Mouse (Mus musculus): ENCODE data around the gene Slc25a25.
"Not testable (repeated sequence)": the region's sequence is repeated elsewhere in the genome, so short reads cannot be mapped to it uniquely, and the experiment has no call there.

Gene Slc25a25

DNA sequence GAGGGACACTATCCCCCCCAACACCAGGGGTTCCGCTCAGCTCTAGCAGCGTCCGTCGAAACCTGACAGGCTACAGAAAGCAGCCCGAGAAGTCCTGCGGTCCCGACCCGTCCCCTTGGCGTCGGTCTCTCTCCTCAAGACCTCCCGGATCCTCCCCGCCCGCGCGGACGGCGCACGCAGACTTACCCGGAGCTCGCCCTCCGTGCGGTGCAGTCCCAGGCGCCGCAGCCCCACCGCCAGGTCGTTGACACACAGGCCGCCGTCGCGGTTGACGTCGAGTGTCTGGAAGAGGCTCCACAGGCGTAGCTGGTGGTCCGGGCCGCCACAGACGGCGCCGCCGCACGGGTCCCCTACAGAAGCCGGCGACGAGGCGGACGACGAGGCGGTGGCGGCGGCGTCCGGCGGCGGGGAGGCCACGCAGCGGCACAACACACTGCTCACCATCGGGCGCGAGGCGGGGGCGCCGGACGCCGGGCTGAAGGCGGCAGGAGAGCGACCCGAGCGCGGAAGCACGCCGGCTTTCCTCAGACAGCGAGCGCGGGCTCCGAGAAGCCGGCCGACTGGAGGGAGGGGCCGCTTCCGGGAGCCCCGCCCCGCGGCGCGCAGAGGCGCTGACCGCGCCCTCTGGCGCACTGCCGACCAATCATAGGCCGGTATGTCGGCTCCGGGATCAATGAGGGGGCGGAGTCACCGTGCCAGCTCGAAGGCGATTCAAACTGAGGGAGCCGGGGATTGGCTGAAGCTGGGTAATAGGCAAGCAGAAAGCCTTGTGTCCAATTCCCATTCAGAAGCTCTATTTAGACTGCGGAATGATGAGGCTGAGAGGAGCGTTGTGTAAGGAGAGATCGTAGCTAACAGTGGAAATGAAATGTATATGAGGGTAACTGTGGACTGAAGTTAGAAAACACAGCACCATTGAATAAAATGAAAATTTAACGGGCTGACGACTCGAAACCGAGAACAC is at the start of gene Slc25a25:
TSS of gene Slc25a25 (minus strand) at position 565 of the 964 bp plus-strand sequence.
- peak; percentile 98 for DNase-seq

DNA sequence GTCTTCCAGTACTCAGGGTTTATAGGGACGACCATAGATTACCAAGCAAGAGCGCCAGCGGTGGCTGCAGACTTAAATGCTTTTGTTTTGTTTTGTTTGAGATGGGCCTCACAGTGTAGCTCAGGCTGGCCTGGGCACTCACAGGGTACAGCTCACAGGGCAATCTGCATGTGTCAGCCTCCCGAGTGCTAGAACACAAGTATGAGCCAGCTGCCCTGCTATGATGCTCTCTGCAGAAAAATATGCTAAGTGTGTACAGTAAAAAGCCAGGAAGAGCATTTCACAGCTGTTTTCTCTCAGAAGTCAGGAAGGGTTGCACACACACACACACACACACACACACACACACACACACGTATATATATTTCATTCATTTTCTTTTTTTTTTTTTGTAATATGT is 49.2 kb upstream of the Slc25a25 start:
- DNase-seq, result no peak

DNA sequence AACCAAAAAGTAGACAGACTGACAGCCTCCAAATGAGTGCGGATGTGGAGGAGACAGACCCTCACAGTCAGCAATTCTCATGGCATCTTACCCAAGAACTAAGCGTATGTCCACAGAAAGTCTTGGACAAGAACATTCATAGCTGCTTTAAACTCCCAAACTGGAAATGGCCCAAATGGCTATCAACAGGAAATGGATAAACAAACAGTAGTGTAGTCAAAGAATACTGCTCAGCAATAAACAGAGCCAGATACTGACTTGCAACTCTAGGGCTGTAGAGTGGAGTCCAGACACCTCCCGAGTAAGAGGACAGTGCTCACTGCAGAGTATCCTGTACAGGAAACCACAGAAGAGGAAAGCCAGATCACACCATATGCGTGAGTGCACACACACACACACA is 48.1 kb upstream of the Slc25a25 start:
- no peak for DNase-seq

DNA sequence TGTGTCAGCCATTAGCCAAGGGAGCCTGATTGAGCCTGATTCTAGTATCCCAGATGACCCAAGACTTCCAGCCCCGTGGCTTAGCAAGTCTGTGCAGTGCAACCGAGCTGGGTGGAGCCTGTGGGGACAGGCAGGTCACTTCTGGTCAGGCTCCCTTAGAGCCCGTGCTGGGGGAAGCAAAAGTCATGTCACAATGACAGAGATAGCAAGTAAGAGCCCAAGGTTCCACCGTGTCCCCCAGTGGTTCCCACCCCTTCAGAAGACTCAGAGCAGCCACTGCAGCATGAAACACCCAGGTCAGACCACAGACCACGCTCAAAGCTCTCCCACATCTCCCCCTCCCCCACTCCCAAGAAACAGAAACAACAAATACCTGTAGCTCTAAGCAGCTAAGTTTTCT is 44.9 kb upstream of the Slc25a25 start:
- DNase-seq, result no peak

DNA sequence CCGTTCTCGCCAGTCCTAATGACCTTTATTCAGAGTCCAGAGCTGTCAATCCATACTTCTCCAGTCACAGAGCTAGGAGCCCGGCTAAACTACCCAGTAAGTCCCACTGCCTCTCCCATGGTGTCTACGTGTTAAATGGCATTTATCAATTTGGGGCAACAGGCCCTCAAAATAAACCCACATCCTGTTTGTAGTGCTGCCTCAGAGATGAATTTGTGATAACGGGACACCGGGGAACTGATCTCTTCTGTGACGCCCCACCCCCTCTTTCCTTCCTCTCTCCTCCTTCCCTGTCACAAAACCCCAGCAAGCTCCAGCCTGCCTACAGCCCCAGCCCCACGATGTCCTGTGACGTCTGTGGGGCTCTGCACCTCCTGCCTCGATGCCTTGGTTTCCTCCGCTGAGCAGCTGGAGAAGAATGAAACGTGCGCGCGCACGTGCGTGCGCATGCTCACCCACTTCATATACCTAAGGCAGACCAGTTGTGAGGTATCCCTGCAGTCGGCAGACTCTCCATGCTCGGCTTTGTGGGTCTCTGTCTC is 44.0 kb upstream of the Slc25a25 start:
- no peak for DNase-seq

DNA sequence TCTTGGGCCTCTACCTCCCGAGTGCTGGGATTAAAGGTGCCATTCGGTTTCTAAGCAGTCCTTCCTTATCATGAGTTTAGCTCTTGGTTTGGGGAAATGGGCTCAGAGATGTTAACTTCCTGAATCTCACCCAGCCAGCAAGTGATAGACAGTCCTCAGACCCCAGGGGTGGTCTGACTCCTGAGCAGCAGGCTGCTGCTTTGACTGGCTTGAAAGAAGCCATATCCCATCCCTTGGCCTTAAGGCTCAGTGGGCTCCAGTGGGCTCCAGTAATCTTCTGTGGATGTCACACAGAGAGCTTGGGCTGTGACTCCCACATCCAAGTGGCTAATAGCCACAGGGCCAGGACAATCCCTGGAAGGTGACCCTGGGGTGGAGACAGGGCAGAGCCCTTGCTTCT is 43.3 kb upstream of the Slc25a25 start:
- no peak for DNase-seq

DNA sequence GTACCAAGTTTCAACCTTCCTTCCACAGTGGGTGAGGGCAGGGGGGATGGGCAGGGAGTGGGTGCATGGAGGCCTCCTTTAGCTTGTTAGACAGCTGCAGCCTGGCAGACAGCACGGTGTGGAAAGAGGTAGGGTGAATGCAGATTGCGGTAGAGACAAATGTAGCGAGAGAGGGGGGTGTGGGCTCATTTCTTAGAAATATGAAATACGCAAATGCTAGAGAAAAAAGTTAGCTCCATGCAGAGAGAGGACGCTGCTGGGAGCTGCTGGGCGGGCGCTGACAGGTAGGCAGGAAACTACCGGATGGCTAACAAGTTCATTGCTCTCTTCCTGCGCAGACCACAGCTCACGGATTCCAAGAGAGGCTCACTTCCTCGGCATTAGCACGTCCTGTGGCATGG is 42.1 kb upstream of the Slc25a25 start:
- DNase-seq, result no peak

DNA sequence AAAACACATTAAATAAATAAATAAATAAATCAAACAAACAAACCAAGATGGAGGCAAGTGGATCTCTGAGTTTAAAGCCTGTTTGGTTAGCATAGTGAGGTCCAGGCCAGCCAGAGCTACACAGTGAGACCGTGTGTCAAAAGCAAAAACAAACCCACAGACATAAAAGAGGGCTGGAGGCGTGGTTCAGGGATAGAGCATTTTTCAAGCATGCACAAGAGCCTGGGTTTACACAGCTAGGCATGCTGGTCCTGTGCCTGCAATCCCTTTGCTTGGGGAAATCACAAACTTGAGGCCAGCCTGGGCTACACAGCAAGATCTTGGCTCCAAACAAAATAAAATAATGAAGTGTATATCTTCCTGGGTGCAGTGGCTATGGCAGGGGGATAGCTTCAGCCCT is 41.4 kb upstream of the Slc25a25 start:
- DNase-seq, result no peak

DNA sequence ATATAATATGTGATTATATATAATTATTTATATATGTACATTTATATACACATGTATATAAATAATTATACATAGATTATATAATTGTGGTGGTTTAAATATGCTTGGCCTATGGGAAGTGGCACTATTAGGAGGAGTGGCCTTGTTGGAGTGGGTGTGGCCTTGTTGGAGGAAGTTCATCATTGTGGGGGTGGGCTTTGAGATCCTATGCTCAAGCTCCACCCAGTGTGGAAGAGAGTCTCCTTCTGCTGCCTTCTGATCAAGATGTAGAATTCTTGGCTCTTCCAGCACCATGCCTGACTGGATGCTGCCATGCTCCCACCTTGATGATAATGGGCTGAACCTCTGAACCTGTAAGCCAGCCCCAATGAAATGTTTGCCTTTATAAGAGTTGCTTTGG is 39.5 kb upstream of the Slc25a25 start:
- not testable (repeated sequence) for DNase-seq

DNA sequence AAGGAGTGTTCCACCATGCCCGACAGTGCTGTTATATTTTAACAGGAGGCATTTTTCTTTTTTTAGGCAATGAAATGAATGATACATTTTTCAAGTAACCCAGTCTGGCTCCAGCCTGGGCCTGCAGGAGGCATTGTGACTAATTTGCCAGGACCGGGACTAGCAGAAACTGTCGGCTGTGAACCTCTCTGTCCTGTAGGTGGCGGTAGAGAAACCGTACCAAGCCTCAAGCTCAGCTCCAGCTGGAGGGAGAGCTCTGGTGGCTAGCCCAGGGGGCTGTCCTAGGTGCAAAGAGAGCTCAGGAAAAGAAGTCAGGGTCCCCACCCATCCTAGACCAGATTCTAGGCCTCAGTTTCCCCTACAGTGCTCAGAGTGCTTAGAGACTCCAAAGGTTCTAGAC is 37.4 kb upstream of the Slc25a25 start:
- peak; percentile 70 for DNase-seq

DNA sequence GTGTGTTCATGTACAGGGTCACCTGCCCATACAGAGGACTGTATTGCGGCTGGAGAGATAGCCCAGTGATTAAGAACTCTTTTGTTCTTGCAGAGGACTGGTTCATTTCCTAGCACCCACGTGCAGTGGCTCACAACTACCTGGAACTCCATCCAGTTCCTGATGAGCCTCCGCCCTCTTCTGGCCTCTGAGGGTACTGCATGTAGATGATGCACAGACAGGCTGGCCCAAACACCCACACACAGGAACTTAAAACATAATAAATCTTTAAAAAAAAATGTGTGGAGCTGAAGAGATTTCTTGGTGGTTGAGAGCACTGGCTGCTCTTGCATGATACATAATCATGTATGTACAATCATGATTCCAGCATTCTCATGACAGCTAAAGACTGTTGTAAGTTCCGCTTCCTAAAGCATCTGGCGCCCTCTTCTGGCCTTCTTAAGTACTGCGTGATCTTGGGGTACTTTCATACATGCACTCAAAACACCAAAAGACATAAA is 35.9 kb upstream of the Slc25a25 start:
- peak; percentile 84 for DNase-seq

DNA sequence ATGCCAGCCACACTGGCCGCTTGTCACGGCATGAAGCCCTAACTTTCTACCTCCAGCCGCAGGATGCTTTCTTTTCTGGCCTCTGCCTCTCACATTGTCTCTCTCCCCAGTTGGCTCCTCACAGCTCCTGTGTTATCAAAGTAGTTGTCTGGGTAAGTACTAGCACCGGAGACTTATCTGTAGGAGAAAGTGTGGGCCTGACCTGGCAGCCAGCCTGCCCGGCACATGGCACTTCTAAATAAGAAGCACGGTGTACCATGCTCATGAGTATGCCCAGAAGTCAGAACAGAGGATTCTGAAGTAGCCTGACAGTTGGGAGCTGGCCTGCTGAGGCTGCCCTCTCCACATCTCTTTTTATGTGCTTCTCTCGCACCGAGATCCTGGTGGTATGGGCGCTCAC is 34.9 kb upstream of the Slc25a25 start:
- no peak for DNase-seq

DNA sequence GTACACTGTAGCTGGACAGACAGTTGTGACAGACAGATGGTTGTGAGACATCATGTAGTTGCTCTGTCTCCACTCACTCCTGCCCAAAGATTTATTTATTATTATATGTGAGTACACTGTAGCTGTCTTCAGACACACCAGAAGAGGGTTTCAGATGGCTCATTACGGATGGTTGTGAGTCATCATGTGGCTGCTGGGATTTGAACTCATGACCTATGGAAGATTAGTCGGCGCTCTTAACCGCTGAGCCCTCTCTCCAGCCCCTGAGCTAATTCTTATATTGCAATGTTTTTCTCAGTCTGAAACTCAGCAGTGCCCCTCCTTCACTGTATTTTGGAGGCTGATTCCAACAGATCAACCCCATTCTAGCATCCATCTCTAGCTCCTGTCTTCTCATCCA is 34.5 kb upstream of the Slc25a25 start:
- DNase-seq, result no peak

DNA sequence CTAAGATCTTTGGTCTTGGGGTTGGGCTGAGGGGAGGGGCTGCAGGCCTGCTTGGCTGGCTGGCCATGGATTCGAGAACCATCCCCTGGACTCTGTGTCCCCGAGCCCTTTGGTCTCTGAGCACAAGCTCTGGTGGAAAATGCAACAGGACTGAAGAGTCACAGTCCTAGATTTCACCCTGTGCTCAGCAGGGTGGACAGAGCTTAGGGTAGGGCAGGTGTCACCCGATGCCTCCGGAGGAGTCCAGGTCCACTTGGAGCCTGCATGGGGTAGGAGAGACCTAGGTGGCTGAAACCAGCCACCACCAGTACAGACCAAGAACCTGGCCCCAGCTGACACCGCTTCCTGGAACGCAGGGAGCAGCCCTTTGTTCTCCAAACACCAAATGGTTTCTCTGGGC is 33.7 kb upstream of the Slc25a25 start:
- DNase-seq, result no peak

DNA sequence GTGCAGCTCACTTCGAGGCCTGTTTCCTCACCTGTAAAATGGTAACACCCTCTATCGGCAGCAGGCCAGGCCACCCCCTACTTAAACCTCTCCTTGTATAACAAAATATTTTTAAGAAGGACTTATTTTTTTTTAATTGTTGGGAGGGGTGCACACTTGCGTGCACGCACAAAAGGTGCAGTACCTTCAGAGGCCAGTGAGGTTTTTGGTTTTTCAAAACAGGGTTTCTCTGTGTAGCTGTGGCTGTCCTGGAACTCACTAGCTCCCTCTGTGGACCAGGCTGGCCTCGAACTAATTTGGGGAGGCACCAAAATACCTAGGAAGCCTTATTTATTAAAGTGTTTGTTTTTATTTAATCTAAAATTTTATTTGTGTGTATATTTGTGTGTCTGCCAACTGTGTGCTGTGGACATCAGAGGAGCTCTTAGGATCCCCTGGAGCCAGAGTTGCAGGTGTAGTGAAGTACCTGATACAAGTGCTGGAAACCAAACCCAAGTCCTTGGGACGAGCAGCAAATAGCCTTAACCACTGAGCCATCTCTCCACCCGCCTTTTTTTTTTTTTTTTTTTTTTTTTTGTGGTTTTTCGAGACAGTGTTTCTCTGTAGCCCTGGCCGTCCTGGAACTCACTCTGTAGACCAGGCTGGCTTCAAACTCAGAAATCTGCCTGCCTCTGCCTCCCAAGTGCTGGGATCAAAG is 32.1 kb upstream of the Slc25a25 start:
- no peak for DNase-seq

DNA sequence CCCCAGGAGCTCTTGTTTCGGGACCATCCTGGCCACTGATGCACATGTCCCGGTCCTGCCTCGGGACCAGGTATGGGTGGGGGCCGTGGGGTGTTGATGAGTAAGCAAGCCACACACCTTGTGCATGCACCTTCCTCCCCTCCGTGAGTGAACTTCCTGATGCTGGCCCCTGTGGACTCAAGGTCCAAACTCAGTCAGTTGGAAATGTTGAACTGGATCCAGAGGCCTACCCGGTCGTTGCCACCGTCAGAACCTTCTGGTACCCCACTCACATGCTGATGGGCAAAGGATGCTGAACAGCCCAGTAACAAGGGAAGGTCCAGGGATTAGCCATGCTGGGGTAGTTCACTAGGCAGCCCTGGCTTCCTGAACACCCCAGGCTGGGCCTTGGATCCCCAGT is 31.1 kb upstream of the Slc25a25 start:
- DNase-seq, result no peak

DNA sequence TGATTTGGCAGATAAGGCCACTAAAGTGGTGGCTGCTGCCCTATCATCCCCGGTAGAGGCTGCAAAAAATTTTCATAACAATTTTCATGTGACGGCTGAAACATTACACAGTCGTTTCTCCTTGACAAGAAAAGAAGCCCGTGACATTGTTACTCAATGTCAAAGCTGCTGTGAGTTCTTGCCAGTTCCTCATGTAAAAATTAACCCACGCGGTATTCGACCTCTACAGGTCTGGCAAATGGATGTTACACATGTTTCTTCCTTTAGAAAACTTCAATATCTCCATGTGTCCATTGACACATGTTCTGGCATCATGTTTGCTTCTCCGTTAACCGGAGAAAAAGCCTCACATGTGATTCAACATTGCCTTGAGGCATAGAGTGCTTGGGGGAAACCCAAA is 24.1 kb upstream of the Slc25a25 start:
- not testable (repeated sequence) for DNase-seq

DNA sequence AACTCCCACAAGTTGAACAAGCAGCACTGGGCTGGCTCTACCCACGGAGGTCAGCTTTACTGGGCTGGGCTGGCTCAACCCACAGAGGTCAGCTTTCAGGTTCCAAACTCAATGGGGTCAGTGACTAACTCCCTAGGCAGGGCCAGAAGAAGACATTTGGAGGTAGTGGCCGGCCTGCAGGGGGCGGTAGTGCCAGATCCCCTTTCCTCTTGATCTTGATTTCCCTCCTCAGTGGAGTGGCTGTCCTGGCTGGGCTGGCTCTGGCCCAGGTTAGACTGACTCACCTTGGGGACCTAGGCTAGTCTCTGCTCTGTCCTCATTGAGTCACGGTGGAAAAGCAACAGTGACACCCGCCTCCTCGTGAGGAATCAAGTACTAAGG is 20.4 kb upstream of the Slc25a25 start:
- DNase-seq, result no peak

DNA sequence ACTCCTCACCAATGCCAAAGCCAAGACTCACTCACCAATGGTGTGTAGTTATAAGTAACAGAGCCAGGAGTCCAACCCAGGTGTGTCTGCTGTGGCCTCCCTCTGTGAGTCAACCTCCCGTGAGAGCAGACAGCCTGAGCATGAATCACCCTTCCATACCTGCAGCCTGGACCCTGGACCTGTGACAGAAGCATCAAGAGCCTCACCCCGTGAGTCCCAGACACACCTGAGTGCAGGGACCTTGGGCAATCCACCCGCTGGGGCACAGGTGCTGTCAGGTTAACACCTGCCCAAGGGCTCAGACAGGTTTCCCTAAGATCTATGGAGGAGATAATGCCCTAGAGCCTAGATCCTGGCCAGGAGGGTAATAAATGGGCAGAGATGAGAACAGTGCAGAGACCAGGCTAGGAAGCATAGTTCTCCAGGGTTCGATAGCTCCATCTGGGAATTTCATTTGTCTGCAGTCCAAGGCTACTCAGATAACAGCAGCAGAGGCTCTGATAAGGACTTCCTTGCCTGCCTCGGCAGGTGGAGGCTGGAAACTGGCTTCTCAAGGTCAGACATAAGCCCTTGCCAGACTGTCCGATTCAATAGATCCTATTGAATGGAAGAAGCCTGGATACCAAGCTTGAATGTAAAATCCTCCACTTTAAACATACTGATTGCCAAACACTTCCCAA is 19.9 kb upstream of the Slc25a25 start:
- DNase-seq, result no peak

DNA sequence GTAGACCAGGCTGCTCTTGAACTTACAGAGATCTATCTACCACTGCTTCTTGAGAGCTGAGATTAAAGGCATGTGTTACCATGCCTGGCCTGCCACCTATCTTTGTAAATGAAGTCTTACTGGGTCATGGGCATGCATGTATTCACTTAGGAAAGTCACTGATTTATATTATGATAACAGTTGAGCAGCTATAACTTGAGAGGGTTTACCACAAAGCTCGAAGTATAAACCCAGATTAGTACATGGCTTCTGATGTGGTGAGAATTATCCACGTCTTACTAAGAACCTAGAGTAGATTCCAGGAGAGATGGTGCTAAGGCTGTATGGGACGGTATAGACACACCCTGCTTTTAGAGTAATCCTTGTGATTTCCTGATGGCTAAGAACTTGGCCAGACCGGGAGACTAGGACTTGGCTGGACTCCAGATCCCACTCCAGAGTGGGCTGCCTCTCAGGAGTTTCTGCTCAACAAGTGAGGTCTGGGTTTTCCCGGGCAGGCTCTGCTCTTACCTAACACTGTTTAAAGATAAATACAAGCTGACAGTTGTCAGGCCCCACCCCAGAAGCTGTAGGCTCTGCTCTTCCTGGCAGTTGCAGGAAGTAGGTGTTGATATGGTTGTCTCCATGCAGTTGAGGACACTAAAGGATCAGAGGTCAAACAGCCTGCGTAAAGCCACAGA is 13.1 kb upstream of the Slc25a25 start:
- DNase-seq, result no peak

DNA sequence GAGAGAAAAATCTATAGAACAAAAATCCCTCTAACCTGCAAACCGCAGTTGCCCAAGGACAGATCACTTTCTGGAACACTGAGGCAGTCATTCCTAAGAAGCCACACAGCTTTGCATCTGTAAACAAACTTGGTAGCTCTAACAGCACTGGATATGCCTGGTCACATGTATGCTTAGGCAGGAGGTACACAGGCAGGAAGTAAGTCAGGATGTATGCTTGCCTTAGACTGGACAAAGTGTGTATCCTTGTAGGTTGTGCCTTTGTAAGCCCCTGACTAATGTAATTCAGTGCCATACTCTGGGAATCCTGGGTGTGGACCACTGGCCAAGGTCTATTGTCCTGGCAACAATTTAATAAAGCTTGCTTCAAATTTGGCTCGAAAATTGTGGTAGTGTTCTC is 12.5 kb upstream of the Slc25a25 start:
- DNase-seq, result no peak

DNA sequence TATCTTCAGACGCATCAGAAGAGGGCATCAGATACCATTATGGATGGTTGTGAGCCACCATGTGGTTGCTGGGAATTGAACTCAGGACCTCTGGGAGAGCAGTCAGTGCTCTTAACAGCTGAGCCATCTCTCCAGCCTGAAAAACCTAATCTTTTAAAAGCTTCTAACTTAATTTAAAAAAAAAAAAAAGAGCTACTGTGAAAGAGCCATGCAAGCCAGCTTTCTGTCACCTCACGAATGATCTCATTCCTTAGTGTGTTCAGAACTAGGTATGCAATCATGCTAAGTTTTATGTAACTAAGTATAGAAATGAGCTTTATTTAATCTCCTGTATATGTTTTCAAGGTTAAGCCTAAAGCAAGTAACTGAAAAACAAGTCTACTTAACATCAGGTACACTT is 8.4 kb upstream of the Slc25a25 start:
- DNase-seq, result no peak

DNA sequence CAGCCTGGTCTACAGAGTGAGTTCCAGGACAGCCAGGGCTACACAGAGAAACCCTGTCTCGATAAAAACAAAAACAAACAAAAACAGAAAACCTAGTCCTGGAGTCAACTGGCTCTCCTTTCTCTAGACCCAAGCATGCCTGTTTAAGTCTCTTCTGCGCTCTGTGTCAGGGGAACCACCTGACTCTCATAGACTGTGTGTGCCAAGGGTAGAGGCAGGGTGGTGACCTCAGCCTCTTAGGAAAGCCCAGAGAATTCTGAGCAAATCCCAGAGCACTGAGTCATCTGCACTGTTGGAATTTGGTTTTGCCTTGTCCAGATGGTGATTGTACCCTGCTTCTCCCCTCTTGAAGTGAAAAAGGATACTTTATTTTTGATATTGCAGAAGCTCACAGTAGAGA is 7.1 kb upstream of the Slc25a25 start:
- no peak for DNase-seq

Data from right cerebral cortex, postnatal 25 days (tissue).